Mouse (Mus musculus): ENCODE results near the gene U2af1.

U2af1 gene

DNA sequence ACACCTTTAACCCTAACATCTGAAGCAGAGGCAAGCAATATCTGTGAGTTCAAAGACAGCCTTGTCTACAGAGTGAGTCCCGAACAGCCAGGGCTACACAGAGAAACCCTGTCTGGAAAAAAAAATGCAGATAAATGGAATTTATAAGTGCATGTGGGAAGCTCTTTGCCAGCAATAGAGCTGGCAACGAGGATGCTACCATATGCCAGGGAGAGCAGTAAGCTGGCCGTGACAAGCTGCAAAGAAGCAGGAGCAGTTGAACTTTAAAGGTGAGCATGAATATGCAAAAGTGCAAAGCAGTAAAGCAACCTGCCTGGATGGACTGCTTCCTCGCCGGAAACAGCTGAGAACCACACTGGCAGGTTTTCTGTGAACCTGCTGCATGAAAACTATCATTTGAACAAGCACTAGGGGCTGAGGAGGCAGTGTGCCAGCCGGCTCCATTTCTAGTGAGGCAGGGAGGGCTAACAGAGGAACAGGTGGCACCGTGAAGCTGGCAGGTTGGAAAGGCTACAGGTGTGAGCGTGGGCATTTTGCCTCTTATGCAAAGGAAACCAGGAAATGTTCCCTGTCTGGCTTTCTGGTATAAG lies 2.1 kb upstream of the U2af1 start:
- DNase-seq (ENCODE audit: low spot score in 2 of 2) = no peak

DNA sequence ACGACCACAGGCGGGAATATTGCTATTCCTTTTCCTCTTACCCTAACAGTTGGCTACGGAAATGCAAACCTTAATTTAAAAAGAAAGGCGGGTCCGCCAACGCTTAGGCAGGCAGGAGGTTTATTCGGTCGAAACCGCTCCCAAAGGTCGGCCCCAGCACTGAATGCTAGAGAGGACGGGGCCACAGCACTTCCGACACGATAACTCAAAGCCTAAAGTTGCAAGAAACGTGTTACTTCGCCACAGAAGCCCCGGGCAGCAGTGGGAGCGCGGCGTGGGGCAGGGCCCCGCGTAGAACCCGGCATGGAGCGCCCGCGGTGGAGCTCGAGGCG lies 590 bp downstream of the U2af1 start:
- DNase-seq (ENCODE audit: low spot score in 2 of 2) = no peak

DNA sequence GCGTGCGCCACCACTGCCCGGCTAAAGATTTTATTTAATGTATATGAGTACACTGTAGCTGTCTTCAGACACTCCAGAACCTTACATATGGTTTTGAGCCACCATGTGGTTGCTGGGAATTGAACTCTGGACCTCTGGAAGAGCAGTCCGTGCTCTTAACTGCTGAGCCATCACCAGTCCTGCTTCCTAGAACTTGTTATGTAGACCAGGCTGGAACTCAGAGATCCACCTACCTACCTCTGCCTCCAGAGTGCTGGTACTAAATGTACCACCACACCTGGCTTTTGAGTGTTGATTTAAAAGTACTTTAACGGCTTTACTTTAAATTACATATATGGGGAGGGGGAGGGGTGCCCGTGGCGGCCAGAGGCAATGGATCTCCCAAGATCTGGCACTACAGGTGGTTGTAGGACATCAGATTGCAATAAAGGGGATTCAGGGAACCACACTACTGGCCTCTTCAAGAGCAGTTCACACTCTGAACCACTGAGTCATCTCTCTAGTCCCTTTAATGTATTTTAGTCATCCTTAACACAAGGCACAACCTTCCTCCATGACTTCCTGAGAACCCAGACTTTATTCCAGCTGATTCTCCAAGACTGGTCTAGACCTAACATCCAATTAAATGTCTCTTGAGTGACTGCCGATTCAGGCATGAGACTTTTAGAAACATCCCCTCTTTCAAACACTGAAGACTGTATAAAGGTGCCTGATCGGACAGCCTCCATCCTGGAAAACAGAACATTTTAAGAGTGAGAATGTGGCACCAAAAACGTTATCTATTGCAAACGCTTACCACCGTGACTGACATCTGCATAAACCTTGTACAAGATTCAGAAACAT lies 1.3 kb downstream of the U2af1 start:
- DNase-seq (ENCODE audit: low spot score in 2 of 2) = no peak

DNA sequence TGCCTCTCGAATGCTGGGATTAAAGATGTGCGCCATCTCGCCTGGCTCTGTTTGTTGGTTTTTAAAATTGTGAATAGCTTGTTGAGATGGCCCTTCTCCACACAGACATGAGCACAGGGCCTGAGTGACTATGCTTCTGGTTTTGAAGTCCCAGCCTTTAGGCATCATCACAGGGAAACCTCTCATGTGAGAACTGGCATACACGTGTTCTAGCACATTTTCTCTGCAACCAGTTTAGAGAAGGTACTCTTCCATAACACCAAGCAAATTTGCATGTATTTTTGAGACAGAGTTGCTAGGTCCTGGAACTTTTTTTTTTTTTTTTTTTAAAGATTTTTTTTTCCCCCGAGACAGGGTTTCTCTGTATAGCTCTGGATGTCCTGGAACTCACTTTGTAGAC lies 2.0 kb downstream of the U2af1 start:
- DNase-seq (ENCODE audit: low spot score in 2 of 2) = no peak

DNA sequence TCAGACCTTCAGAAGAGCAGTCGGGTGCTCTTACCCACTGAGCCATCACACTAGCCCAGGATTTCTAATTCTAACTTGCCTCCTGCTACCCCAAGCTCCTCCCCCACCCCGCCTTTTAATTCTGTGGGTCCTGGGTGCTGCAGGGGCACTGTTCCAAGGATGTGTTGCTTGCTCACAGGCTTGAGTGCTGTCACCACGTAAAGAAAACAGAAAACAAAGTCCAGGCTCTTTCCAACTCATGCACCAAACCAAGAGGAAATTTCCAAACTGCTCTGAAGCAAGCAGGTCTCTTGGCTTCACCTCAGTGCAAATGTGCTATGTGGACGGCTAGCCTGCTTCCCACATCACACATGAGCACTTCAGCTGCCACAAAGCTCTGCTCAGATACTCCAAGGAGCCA lies 3.3 kb downstream of the U2af1 start:
- no peak for DNase-seq (ENCODE audit: low spot score in 2 of 2)

DNA sequence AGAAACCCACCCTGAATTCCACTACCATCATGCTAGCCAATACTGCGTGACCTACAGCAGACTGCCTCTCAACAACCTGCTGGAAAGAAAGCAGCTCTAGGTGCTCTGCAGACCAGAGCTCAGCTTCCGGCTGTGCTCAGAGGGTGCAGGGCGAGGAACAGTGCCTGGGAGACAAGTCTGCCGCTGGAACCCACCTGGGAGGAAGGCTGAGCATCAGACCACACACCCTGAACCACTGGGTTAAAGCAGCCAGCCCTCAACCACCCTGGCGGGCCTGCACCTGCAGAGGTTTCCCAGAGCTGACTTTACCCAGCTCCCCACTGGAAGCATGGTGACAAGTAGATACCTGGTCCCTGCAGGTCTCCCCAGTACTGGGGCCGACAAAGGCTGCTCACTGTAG lies 5.4 kb downstream of the U2af1 start:
- no peak for DNase-seq (ENCODE audit: low spot score in 2 of 2)

DNA sequence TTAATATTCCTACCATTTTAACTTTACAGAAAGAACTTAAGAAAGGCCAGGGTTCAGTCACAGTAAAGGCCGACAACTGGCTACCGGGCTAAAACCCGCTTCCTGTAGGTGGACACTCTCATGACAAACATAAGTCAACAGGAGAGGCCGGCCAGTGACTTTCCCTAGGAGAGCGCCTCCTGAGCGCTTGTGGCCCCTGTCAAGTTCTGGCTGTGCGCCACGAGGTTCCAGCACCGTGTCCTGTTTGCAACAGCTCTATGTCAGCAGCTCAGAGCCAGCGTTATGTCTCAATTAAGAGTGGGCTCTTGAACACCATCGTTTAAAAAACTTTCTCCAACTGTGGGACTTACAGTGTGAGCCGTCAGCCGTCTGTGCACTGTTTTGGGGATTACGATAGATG lies 6.5 kb downstream of the U2af1 start:
- DNase-seq (ENCODE audit: low spot score in 2 of 2) = no peak

DNA sequence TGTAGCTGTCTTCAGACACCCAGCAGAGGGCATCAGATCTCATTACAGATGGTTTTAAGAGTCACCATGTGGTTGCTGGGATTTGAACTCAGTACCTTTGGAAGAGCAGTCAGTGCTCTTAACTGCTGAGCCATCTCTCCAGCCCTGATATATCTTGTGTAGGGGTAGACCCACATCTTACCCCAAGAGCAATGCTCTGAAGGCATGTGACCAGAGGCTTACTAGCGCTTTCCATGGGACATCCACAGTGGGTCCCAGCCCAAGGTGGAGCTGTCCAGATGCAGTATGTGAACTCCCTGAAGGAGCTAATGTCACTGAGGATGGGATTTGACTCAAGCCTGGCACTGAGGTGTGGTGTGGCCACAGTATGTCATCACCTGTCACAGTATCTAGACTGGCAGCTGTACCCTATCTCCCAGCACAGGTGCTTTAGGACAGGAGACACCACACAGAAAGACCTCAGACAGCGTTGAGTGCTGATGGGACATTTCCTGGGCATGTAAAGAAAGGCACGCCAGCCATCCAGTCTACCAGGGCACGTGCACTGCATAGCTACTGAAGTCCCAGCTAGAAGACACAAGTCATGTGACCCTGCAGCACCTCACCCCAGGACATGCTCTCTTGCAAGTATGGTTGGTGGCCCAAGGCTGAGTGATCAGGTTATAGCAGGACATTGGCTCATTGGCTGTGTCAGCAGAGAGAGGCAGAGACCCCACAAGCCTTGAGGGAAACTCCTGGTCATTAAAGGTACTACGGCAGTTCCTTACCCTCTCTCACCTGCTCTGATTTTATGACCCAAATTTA lies 12.3 kb downstream of the U2af1 start:
- no peak for DNase-seq (ENCODE audit: low spot score in 2 of 2)

DNA sequence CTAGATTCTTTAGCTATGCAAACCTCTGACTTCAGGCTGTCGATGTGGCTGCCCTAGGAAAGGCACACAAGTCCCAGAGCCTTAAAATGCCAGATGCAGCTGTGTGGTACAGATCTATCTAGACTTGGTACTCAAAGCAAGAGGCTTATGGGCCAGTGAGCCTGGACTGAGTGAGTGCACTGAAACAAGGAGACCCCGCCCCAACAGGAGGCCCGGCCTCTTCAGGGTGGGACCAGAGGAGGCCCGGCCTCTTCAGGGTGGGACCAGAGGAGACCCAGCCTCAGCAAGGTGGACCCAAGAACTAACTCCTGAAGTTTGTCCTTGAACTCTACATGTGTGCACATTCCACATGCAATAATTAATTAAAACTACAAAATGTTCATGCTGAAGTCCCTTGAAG lies 15.8 kb downstream of the U2af1 start:
- DNase-seq (ENCODE audit: low spot score in 2 of 2) = no peak

DNA sequence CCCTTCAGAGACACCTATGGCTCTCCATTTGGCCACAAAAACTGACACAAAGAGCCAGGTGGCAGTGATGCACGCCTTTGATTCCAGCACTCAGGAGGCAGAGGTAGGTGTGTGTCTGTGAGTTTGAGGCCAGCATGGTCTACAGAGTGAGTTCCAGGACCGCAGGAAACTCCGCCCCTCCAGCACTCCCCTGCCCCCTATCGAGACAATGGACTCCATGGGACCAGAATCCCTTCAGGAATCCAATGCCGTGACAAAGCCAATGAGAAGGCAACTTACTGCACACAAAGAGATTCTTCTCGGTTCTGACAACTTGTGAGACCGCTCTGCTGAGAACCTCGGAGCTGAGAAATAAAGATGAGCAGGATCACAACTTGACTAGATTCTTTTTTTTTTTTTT lies 16.4 kb downstream of the U2af1 start:
- no peak for DNase-seq (ENCODE audit: low spot score in 2 of 2)

DNA sequence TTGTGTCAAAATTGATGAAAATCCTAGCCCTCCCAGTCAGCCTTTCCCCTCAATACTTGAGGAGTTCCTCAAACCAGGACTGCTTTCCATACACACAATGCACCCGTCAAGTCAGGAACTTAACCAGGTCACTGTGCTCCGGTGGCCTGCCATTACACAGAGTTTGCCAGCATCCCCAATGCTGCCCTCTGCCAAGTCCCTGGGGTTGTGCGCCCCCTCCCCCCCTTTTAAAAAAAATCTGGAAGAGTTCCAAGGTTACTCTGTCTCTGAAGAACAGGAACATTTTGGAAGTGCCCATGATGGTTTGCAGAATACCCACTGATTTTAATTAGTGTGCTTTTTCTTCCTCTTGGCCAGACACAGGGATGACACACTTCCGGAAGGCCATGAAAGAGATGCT lies 19.0 kb downstream of the U2af1 start:
- no peak for DNase-seq (ENCODE audit: low spot score in 2 of 2)

DNA sequence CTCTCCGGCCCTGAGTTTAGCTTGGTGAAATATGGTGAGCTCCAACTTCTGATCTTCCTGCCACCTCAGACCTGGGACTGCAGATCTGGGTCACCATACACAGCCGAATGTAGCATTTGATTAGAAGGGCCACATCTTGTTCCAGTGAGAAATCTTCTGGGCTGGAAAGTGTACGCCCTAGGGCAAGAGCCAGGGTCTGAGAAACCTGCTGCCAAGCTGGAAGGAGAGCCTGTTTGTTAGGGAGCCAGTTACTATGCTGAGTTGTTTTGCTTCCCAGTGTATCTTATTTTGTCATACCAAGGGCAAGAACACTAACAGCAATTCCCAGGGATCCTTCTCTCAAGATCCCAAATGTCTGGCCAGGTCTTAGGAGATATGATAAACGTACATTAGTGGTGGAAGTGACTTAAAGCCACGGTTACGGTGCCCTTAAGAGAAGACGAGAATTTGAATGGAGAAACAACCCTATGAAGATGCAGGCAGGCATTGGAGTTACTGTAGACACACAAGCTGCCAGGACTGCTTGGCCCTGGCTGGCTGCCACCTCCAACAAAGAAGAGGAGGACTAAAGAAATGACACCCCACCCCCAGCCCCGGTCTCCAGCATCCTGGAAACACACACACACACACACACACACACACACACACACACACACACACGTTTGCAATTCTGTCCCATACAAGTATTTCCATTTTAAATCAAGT lies 20.7 kb downstream of the U2af1 start:
- DNase-seq (ENCODE audit: low spot score in 2 of 2) = no peak

DNA sequence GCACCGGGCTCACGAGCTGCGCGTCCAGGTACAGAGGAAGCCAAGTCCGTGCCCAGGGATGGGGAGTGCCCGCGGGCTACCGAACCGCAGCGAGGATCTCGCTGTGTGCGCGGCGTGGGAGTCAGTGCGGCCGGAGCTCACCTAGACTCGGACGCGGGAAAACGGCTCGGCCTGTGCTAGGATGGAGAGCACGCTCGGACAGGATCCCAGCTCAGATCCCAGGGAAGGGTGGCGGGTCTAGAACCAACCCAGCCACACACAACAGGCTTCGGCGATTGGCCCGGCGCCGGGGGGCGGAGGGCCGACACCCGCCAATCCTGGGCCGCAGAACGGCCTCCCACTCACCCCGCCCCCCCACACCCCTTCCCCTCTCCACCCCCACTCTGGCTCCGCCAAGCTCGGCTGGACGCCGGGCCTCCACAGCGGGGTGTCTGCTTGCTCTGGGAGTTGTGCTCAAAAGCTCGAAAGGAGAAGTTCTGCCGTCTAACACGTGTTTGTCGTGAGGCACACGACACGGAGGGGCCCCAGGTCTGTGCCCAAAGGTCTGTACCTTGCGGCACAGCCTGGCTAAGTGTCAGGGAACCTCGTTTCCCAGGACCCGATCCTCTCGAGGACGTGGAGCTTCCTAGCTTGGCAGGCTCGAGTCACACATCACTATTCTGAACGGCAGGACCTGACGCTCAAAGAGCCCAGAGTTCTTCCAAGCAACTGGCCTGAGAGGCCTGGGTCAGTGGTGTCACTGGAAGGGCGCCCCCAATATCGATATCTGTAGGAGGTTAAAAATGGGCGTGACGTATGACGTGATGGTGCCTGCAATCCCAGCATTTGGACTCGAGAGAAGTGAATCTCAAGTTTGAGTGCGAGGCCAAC lies 21.5 kb downstream of the U2af1 start, which contains the start of gene Cbs:
Gene Cbs (minus strand): TSS at position 297 of the 870 bp plus-strand sequence.
- peak in 1 of 2 experiments; percentile 53 for DNase-seq (ENCODE audit: low spot score in 2 of 2)

DNA sequence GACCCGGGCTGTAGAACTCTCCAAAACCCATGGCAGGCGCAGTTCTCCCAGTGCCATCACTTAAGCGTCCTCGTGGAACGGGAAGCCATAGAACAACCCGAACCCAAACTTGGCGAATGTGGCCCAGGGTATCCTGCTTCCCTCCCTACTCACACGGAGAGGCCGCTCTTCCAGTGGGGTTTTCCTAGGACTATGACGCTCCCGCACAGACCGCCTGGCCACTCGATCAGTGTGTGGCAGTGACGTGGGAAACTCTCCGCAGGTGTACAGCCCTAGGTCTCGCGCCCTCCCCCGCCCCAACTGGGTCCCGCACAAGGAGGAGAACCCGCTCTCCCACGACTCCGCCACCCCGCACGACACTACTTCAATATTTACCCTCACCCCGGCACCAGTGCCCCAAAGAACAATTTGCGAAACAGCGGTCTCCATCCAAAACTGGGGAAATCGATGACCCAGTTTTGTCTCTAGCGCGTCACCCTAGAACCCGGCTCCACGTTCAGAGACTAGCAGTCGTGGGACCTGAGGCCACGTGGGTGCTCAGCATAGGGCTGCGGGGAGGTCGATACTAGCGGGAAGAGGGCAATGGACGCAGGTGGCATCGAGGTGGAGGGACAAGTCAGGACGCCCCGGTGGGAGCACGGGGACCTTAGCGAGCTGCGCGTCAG lies 22.3 kb downstream of the U2af1 start:
- no peak for DNase-seq (ENCODE audit: low spot score in 2 of 2)

DNA sequence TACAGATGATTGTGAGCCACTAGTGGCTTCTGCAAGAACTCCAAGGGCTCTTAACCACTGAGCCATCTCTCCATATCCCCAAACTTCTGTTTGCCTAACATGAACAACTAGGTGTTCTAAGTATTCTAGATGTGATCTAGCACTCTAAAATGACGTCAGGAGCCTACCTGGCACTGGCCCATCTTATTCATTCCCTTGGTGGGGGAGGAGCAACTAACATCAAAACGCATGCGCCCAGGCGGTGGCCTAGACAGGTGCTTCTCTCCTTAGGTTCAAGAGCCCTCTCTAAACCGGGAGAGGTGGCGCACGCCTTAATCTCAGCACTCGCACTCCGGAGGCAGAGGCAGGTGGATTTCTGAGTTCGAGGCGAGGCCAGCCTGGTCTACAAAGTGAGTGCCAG lies 22.9 kb downstream of the U2af1 start:
- no peak for DNase-seq (ENCODE audit: low spot score in 2 of 2)

DNA sequence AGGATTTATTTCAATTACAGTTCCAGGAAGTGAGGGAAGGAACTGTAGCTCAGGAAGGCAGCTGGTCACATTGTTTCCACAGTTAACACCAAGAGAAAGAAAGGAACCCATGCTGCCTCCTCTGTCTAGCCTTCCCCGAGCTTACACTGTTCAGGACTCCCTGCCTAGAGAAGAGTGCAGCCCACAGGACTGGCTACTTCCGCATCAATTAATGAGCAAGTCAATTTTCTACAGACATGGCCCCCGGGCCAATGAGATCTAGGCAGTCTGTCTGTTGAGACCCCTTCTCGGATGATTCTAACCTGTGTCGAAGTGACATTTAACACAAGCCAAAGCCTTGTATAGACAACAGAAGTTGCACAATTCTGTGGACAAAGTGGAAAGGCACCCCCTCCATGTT lies 23.8 kb downstream of the U2af1 start:
- DNase-seq (ENCODE audit: low spot score in 2 of 2) = no peak

DNA sequence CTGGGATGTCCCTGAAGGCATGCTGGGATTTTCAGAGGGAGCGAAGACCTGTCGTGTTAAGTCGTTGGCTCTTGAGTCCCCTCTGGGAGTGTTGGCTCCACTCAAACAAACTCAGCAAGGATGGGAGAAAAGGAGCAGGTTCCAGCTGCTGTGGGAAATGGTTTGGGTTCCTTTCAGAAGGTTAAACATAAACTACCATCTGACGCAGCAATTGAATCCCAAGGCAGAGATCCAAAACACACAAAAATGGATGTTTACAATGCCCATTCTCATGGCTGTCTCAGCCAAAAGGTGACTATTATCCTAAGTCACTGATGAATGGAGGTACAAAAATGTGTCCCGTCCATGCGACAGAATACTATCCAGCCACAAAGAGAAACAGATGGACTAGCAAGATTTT lies 25.7 kb downstream of the U2af1 start:
- DNase-seq (ENCODE audit: low spot score in 2 of 2) = no peak

DNA sequence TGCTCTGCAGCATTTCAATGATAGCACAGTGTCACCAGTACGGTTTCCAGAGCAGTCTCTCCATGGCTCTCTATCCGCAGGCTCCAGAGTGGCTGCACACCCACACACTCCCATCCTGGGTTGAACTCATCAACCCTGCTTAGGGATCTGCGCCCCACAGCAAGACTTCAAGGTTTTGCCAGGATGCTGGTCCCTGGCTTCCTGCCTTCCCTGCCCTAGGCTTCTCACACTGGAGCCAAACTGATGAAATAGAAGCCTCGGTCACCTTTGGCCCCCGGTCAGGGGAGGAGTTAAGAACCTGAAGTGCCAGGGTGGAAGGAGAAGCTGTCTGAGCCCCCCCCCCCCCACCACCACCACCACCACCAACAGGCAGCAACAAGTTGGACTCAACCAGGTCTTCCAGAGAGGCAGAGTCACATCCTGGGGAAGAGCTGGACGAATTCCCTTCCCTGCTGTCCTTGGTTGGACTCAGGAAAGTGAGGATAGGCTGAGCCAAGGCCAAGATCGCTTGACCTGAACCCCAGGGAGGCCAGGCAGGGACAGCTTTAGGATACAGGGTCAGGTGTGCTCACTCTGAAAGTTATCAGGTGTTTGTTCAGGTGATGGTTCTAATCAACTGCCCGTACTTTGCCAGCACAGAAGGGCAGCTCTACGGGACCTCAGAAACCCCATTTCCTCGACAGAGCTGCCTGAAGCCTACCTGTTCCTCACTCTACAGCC lies 27.5 kb downstream of the U2af1 start:
- no peak for DNase-seq (ENCODE audit: low spot score in 2 of 2)

DNA sequence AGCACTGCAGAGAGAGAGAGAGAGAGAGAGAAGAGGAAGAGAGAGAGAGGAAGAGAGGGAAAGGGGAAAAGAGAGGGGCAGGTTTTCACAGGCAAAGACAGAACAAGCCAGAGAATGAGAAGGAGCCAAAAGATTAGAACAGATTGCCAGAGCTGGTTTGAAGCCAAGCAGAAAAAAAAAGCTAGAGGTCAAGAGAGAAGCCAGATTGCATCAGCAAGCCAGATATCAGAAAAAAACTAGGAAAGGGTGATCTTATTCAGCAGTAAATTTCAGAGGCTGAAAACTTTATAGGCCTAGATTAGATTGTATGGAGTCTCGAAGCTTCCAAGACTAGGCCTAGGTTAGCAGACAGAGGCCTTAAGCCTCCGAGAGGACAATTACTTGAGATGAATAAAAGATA lies 30.7 kb downstream of the U2af1 start:
- DNase-seq (ENCODE audit: low spot score in 2 of 2) = no peak

DNA sequence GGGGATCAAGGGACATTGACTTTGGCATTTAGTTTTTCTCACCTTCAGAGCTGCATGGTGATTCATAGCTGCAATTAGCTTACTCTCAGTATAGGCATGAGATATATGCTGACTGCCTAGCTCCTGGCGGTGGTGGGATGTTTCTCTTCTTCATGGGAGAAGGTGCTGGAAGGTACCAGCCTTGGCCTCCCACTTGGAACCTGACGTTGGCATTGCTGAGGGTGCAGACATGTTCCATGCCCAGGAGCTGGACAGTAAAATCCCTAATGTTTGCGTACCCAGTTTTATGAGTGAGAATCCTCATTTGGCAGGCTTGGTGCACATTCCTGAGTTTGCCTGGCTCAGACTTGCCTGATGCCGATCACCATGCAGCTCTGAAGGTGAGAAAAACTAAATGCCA lies 35.6 kb downstream of the U2af1 start:
- DNase-seq (ENCODE audit: low spot score in 2 of 2) = no peak

Data from spleen, postnatal 10 days (tissue).